Mouse (Mus musculus) erythroblast, embryonic 14.5 days (primary cell): ENCODE results near the gene Pard3. TPM values are rescaled to one million over a fixed set of nuclear protein-coding genes. Genes with fewer than 3 reads are reported as not detected.

Experiments
- H3K27me3 ChIP-seq: 2 replicates; pipeline ENCODE4 v1.6.1; 2012; ENCODE audit warnings: inconsistent platforms; ENCODE audit not compliant: control insufficient read depth
- H3K36me3 ChIP-seq: 2 replicates; pipeline ENCODE4 v1.6.1; 2012; ENCODE audit warnings: mild to moderate bottlenecking, inconsistent platforms; ENCODE audit not compliant: control insufficient read depth
- H3K4me1 ChIP-seq: 2 replicates; pipeline ENCODE4 v1.6.1; 2012; ENCODE audit warnings: inconsistent platforms; ENCODE audit not compliant: control insufficient read depth
- H3K4me3 ChIP-seq: replicated peaks from 2 replicates; pipeline ENCODE3; 2012; ENCODE audit warnings: moderate library complexity, mild to moderate bottlenecking, inconsistent platforms
- H3K9me3 ChIP-seq: 2 replicates; pipeline ENCODE4 v1.6.1; 2012; ENCODE audit warnings: low read length, inconsistent platforms, mixed read lengths; ENCODE audit not compliant: control insufficient read depth
- GATA1 ChIP-seq: IDR thresholded peaks from 2 replicates; pipeline ENCODE4 v1.6.1; 2012; ENCODE audit warnings: low read length, inconsistent platforms, mixed read lengths
- TAL1 ChIP-seq: IDR thresholded peaks from 3 replicates; pipeline ENCODE4 v1.6.1; 2012; ENCODE audit warnings: low read length, inconsistent platforms, mixed read lengths
- polyA plus RNA-seq: library from polyadenylated mRNA; stranded (reverse); fragments of >175 nt; gene quantifications from 2 replicates; pipeline ENCODE4 v1.2.3, GENCODE M21; 2012

Gene Pard3
- polyA plus RNA-seq, 1 experiment = 0.02 TPM

DNA sequence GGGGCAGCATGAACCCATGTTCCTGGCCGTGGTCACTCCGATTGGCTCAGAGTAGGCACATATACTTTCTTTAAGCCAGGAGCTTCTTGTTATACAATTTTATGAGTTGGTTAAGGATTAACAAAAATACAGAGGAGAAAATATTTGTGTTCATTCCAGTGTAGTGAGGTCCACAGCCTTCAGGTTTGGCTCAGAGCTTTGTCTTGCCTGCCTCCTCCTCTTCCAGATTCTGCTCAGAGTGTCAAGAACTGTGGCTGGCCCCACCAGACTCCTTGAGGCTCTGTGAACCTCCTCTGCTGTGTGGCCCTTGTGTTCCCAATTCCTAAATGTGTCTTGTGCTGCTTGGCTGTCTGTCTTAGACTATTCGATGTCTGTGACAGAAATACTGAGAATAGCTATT is 59.7 kb downstream of the Pard3 start:
- no peak overlapping the region for H3K4me3 ChIP-seq
- TF ChIP-seq GATA1 (no peak), TAL1 (no peak)
- H3K9me3 ChIP-seq = no peaks in the 10 kb centered on the region
- H3K27me3 ChIP-seq = no peaks in the 10 kb centered on the region
- no peaks in the 10 kb centered on the region for H3K36me3 ChIP-seq
- no peaks in the 10 kb centered on the region for H3K4me1 ChIP-seq

DNA sequence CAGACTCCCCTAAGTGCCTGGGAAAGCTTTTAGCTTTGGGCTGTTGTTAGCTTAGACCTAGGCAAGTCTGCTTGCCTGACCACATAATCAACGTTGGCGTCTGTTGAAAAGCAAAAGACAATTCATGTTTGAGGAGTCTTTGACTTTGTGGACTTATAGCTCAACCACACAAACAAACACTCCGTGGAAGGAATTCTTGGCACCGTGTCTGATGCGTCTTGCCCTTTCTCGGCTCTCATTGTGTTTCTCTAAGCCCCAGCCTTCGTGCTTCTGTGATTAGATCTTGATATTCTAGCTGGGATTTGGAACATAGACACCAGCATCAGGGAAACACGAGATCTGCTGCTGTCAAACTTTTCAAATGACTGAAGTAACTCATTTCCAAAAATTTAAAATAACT is 61.1 kb downstream of the Pard3 start:
- no peaks in the 10 kb centered on the region for H3K4me1 ChIP-seq
- H3K27me3 ChIP-seq = no peaks in the 10 kb centered on the region
- no peak overlapping the region for H3K4me3 ChIP-seq
- H3K36me3 ChIP-seq = no peaks in the 10 kb centered on the region
- TF ChIP-seq TAL1 = no peak
- no peak for TF ChIP-seq GATA1
- H3K9me3 ChIP-seq = no peaks in the 10 kb centered on the region

DNA sequence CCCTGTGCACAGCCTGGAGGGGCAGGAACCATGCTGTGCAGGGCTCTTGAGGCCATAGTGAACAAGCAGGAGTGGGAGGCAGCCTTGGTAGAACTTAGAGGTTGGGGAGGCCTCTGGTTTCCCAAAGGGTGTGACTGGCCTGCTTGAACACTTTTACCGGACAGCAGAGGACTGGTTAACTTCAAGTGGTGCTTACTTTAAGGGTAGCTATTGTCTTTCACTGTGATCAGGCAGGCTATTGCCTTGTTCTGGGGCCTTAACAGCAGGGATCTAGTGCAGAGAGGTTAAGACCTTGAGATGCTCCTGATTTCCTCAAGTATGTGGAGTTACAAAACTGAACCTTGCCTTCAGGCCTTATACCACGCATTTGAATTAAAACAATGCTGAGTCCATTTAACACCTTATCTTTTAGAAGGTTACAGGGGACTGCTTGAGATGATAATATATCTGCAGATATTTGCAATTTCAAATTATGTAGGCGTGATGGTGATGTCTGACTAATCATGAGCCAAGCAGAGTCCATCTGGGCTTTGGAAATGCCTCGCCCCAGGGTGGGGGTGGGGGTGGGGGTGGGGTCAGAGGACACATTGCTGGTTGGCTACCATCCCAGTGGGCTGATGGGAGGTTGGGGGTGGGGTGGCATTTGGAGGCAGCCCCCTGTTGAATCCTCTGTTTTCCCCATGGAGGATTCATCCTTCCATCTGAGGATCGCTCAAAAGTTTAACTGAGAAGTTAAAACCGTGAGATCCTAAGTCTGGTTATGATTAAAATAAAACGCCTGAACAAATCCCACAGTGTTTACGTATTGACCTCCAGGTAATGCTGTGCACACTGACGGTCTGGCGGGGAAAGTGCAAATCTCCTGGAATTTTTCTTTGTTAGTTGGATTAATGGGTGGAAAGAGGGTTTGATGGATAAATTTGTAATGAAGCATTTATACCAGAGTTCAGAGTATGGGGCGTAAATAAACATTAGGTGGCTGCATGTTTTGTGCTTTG is 62.3 kb downstream of the Pard3 start:
- Histone ChIP-seq H3K27me3 (no peaks in the 10 kb centered on the region), H3K4me3 (no peak overlapping the region), H3K36me3 (no peaks in the 10 kb centered on the region), H3K4me1 (no peaks in the 10 kb centered on the region), H3K9me3 (no peaks in the 10 kb centered on the region)
- TF ChIP-seq TAL1 (no peak), GATA1 (no peak)

DNA sequence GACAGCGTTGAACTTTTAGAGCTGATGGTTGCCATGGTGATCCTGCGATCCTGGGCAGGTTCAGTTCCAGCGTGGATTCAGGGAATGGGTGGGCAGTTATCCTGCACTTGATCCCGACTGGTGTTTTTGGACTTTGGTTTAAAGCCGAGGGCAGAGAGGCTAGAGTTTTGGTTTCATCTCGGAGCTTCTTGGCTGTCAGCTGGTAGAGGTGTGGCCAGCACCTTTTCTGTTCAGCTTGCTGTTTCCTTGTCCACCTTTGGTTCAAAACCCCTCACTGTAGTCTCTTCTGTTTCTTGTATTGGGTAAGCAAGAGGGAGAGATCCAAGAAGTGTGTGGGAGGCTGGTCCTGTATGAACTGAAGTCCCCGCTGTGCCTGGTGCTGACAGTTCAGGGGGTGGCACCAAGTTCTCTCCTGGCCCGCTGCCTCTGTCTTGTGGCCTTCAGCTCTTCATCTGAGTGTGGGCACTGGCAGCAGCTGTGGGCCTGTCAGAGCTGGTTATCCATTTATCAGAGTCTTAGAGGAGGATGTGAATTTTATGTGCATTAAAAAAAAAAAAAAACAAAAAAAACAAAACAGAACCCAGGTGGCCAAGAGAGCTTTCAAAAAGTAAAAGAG is 65.2 kb downstream of the Pard3 start:
- Histone ChIP-seq H3K9me3 (no peaks in the 10 kb centered on the region), H3K36me3 (no peaks in the 10 kb centered on the region), H3K4me3 (no peak overlapping the region), H3K27me3 (no peaks in the 10 kb centered on the region), H3K4me1 (no peaks in the 10 kb centered on the region)
- no peak for TF ChIP-seq GATA1
- no peak for TF ChIP-seq TAL1

DNA sequence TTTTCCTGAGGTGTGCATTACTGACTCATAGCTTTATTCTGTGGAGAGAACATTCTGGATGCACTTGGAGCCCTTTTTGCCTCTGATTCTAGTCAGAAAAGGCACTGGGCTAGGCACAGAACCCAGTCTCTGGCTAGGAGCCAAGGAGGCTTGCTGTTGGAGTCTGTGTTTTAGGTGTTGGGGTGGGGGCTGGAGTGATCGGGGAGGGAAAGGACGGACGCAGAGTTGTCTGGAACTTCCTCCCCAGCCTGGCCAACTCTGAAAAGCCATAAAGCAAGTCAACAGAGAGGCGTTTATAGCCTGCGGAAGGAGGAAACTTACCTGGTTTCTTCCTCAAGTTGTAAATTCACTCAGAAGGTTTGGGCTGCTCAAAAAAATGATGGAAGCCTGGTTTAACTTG is 70.6 kb downstream of the Pard3 start:
- Histone ChIP-seq H3K36me3 (no peaks in the 10 kb centered on the region), H3K4me1 (no peaks in the 10 kb centered on the region), H3K4me3 (no peak overlapping the region), H3K9me3 (no peaks in the 10 kb centered on the region), H3K27me3 (no peaks in the 10 kb centered on the region)
- no peak for TF ChIP-seq GATA1
- TF ChIP-seq TAL1 = no peak

DNA sequence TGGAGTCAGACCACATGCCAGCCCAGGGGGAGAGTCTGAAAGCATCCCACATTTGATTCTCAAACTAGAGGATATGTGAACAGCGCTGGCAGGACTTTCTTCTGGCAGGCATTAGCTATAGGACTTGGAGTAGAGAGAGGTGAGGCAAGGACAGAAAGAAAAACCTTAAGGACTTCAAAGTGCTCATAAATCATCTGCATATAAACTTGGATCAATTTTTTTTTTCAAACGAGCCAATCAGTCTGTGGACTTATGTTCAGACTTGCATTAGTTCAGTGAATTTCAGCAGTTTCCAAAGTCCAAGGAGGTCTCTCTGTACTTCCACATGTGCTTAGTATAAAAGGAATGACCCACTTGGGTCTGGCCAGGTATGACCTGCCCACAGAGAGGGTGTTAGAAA is 72.5 kb downstream of the Pard3 start:
- no peaks in the 10 kb centered on the region for H3K36me3 ChIP-seq
- no peak overlapping the region for H3K4me3 ChIP-seq
- no peaks in the 10 kb centered on the region for H3K4me1 ChIP-seq
- H3K27me3 ChIP-seq = no peaks in the 10 kb centered on the region
- TF ChIP-seq TAL1 (no peak), GATA1 (no peak)
- no peaks in the 10 kb centered on the region for H3K9me3 ChIP-seq

DNA sequence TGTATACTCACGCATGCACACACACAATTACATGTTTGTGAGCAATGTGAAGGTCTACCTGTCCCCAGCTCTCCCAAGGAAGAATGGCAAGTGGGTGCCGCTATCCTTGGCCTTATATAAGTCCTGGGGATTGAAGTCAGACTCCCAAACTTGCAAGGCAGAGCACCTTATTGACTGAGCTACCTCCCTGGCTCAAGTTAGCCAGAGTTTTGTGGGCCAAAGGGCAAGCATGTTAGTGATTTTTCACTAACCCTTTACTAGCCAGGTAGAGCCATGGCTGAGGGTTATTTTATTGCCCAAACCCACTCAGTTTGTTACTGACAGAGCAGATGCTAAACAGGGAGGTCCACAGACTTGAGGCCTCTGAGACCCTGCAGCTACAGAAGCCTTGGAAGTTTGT is 73.1 kb downstream of the Pard3 start:
- no peaks in the 10 kb centered on the region for H3K27me3 ChIP-seq
- TF ChIP-seq GATA1 (no peak), TAL1 (no peak)
- no peaks in the 10 kb centered on the region for H3K36me3 ChIP-seq
- H3K4me3 ChIP-seq = no peak overlapping the region
- H3K4me1 ChIP-seq = no peaks in the 10 kb centered on the region; the same call in 1 of the 2 replicates
- H3K9me3 ChIP-seq = no peaks in the 10 kb centered on the region

DNA sequence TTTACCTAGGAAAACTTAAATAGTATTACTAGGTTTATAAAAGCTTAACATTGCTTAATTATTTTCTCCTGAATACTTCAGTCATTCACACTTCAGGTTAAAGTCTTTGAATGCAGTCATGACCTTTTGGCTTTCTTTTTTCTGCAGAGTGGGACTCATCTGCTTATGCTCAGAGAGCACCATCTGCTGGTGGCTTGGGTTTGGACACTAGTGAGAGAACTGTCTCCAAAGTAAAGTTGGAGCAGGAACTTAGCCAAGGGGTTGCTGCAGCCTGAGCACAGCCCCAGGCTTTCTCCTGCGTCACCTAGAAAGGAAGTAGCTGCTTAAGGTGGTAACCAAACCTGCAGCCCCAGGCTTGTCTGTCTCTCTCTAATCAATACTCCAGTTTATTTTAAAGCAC is 75.5 kb downstream of the Pard3 start:
- Histone ChIP-seq H3K9me3 (no peaks in the 10 kb centered on the region), H3K36me3 (no peaks in the 10 kb centered on the region), H3K4me3 (no peak overlapping the region), H3K27me3 (no peaks in the 10 kb centered on the region), H3K4me1 (peaks cover under 1% of the 10 kb centered on the region)
- no peak for TF ChIP-seq TAL1
- TF ChIP-seq GATA1 = no peak

DNA sequence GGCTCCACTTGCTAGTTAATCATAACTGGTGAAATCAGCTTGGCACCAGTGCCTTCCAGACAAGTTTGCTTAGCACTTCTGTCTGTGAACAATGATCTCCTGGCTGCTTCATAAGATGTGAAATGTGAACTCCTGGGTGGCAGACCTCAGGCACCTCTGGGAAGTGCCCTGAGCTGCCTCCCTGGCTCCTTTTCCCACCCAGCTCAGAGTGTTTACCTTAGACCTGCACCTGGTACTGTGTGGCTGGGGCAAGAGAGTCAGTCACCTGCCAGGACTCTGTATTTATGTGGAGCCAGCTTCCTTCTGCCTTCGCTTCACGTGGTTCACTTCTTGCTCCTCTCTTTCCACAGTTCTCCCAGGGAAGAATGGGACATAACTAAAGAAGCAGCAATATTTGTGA is 77.3 kb downstream of the Pard3 start:
- no peaks in the 10 kb centered on the region for H3K27me3 ChIP-seq
- H3K4me3 ChIP-seq = no peak overlapping the region
- TF ChIP-seq TAL1 = no peak
- TF ChIP-seq GATA1 = no peak
- H3K36me3 ChIP-seq = no peaks in the 10 kb centered on the region
- H3K9me3 ChIP-seq = no peaks in the 10 kb centered on the region
- H3K4me1 ChIP-seq = peaks cover 10% of the 10 kb centered on the region
